Comparison of ENCODE assay signal across 13 mouse cellular contexts in genomic region chr1:126094346-126094745, GRCm38 (mm10).
"Had no signal": no experiment of that assay in that cellular context is flagged by ENCODE, and none has a peak within 500 bp of the region (broad histone marks: within the 10 kb centered on the region; RNA-seq: fewer than 3 reads in every experiment).

No protein-coding gene starts in this region.

- DNase-seq: lung, adult 18-20 months; lung, embryonic 14.5 days; lung, postnatal 10 days; lung, postnatal 4 days; midbrain, embryonic 14.5 days; retina, postnatal 1 day; right cerebral cortex, adult 18-20 months; right cerebral cortex, postnatal 25 days; right cerebral cortex, postnatal 4 days; spleen, adult 18-20 months; thymus, adult 18-20 months; thymus, postnatal 14 days; thymus, postnatal 36 days had no signal
